Mouse (Mus musculus) myocyte (in vitro differentiated cells): ENCODE results near the gene Tff3. TPM values are rescaled to one million over a fixed set of nuclear protein-coding genes. Genes with fewer than 3 reads are reported as not detected.

Source experiments
- H3K27me3 ChIP-seq: one replicate; pipeline ENCODE4 v1.6.1; 2011; ENCODE audit not compliant: control insufficient read depth, insufficient read depth, insufficient read length
- H3K36me3 ChIP-seq: one replicate; pipeline ENCODE4 v1.6.1; 2011; ENCODE audit not compliant: control insufficient read depth, insufficient read depth
- H3K4me2 ChIP-seq: one replicate; pipeline ENCODE4 v1.6.1; 2011; ENCODE audit warnings: low read depth, control low read depth
- H3K4me3 ChIP-seq: one replicate; pipeline ENCODE4 v1.5.1; 2011; ENCODE audit warnings: mild to moderate bottlenecking, control low read depth, moderate library complexity
- H3K79me2 ChIP-seq: one replicate; pipeline ENCODE4 v1.6.1; 2011; ENCODE audit not compliant: control insufficient read depth, insufficient read depth
- H3ac ChIP-seq: one replicate; pipeline ENCODE4 v1.6.1; 2011; ENCODE audit not compliant: control insufficient read depth, insufficient read length
- CEBPB ChIP-seq: IDR thresholded peaks from 2 replicates; pipeline ENCODE4 v1.6.1; 2011; ENCODE audit warnings: mild to moderate bottlenecking, moderate library complexity; ENCODE audit not compliant: poor library complexity, insufficient read depth, severe bottlenecking
- E2F4 ChIP-seq: IDR thresholded peaks from one replicate; pipeline ENCODE4 v1.6.1; 2011; ENCODE audit warnings: mild to moderate bottlenecking, control low read depth, moderate library complexity; ENCODE audit not compliant: insufficient read depth
- MAX ChIP-seq: IDR thresholded peaks from one replicate; pipeline ENCODE4 v1.6.1; 2011; ENCODE audit warnings: low read depth, mild to moderate bottlenecking, control low read depth
- MYOD1 ChIP-seq, 3 experiments: IDR thresholded peaks; one replicate each; pipeline ENCODE4 v1.6.1; 2011; ENCODE audit warnings: control low read depth in 2 of 3, low read depth in 2 of 3, mild to moderate bottlenecking in 2 of 3, moderate library complexity in 1 of 3; ENCODE audit not compliant: insufficient read length in 2 of 3, control insufficient read depth in 1 of 3
- MYOG ChIP-seq, 3 experiments: IDR thresholded peaks; one replicate each; pipeline ENCODE4 v1.6.1; 2011; ENCODE audit warnings: control low read depth in 2 of 3, low read depth in 2 of 3, mild to moderate bottlenecking in 2 of 3; ENCODE audit not compliant: insufficient read length in 2 of 3, control insufficient read depth in 1 of 3, insufficient read depth in 1 of 3
- POLR2A ChIP-seq: IDR thresholded peaks from one replicate; pipeline ENCODE4 v1.6.1; 2011; ENCODE audit warnings: low read depth, mild to moderate bottlenecking, control low read depth, moderate library complexity; ENCODE audit not compliant: insufficient read length
- POLR2AphosphoS2 ChIP-seq: IDR thresholded peaks from one replicate; pipeline ENCODE4 v1.6.1; 2011; ENCODE audit warnings: low read depth, control low read depth; ENCODE audit not compliant: insufficient read length
- REST ChIP-seq: IDR thresholded peaks from one replicate; pipeline ENCODE4 v1.6.1; 2011; ENCODE audit warnings: mild to moderate bottlenecking, control low read depth, moderate library complexity; ENCODE audit not compliant: insufficient read depth, insufficient read length
- SRF ChIP-seq: IDR thresholded peaks from one replicate; pipeline ENCODE4 v1.6.1; 2011; ENCODE audit warnings: low read depth; ENCODE audit not compliant: control insufficient read depth, insufficient read length
- TCF12 ChIP-seq: IDR thresholded peaks from one replicate; pipeline ENCODE4 v1.6.1; 2011; ENCODE audit warnings: mild to moderate bottlenecking, control low read depth; ENCODE audit not compliant: poor library complexity, insufficient read depth, severe bottlenecking
- TCF3 ChIP-seq: IDR thresholded peaks from one replicate; pipeline ENCODE4 v1.6.1; 2011; ENCODE audit warnings: low read depth, control low read depth; ENCODE audit not compliant: insufficient read length
- USF1 ChIP-seq: IDR thresholded peaks from one replicate; pipeline ENCODE4 v1.6.1; 2011; ENCODE audit warnings: low read depth, mild to moderate bottlenecking, control low read depth, moderate library complexity
- polyA plus RNA-seq: library from polyadenylated mRNA; unstranded; fragments of >200 nt; fragmentation: generic; extraction: Trizol; gene quantifications from one replicate; pipeline ENCODE4 v1.2.1, GENCODE M21; 2012; ENCODE audit warnings: missing spikeins

Tff3 gene
- polyA plus RNA-seq, 1 experiment, result not detected

- Histone ChIP-seq H3K79me2 (no peaks in the 10 kb centered on the region), H3K36me3 (no peaks in the 10 kb centered on the region), H3K4me3 (no peak overlapping the region), H3K27me3 (no peaks in the 10 kb centered on the region), H3K4me2 (no peak overlapping the region), H3ac (no peak overlapping the region)
- TF ChIP-seq CEBPB (no peak), USF1 (no peak), MYOG (IDR thresholded peaks at IDR 0.05; ENCODE audit: control insufficient read depth in 1 of 3, insufficient read depth in 1 of 3, insufficient read length in 2 of 3, low read depth in 2 of 3) (no peak), POLR2A (no peak), MYOD1 (IDR thresholded peaks at IDR 0.05; ENCODE audit: control insufficient read depth in 1 of 3, insufficient read length in 2 of 3, low read depth in 2 of 3) (no peak), SRF (no peak), TCF3 (no peak), REST (no peak), E2F4 (no peak), MAX (no peak), POLR2AphosphoS2 (no peak), TCF12 (no peak)
These were observed 47.0 kb downstream of the Tff3 start for GRCm38 (mm10) chr17:31082296-31083078.

- Histone ChIP-seq H3K27me3 (no peaks in the 10 kb centered on the region), H3K79me2 (no peaks in the 10 kb centered on the region), H3K4me3 (no peak overlapping the region), H3ac (no peak overlapping the region), H3K36me3 (no peaks in the 10 kb centered on the region), H3K4me2 (no peak overlapping the region)
- TF ChIP-seq MYOD1 (IDR thresholded peaks at IDR 0.05; ENCODE audit: control insufficient read depth in 1 of 3, insufficient read length in 2 of 3, low read depth in 2 of 3), result no peak
- TF ChIP-seq E2F4, result no peak
- no peak for TF ChIP-seq MAX
- TF ChIP-seq TCF3, result no peak
- TF ChIP-seq USF1, result no peak
- no peak for TF ChIP-seq MYOG (IDR thresholded peaks at IDR 0.05; ENCODE audit: control insufficient read depth in 1 of 3, insufficient read depth in 1 of 3, insufficient read length in 2 of 3, low read depth in 2 of 3)
- no peak for TF ChIP-seq POLR2AphosphoS2
- no peak for TF ChIP-seq SRF
- no peak for TF ChIP-seq REST
- no peak for TF ChIP-seq POLR2A
- no peak for TF ChIP-seq TCF12
These were observed 50.2 kb downstream of the Tff3 start for GRCm38 (mm10) chr17:31079078-31079840.

GRCm38 (mm10) chr17:31078581-31078980 lies 50.9 kb downstream of the Tff3 start:
- Histone ChIP-seq H3K27me3 (no peaks in the 10 kb centered on the region), H3K4me3 (no peak overlapping the region), H3ac (no peak overlapping the region), H3K36me3 (no peaks in the 10 kb centered on the region), H3K4me2 (no peak overlapping the region), H3K79me2 (no peaks in the 10 kb centered on the region)
- no peak for TF ChIP-seq MAX
- no peak for TF ChIP-seq MYOG (IDR thresholded peaks at IDR 0.05; ENCODE audit: control insufficient read depth in 1 of 3, insufficient read depth in 1 of 3, insufficient read length in 2 of 3, low read depth in 2 of 3)
- TF ChIP-seq POLR2AphosphoS2, result no peak
- TF ChIP-seq USF1, result no peak
- TF ChIP-seq POLR2A, result no peak

- Histone ChIP-seq H3K36me3 (no peaks in the 10 kb centered on the region), H3K79me2 (no peaks in the 10 kb centered on the region), H3ac (no peak overlapping the region), H3K27me3 (no peaks in the 10 kb centered on the region), H3K4me2 (no peak overlapping the region), H3K4me3 (no peak overlapping the region)
- TF ChIP-seq TCF3 (no peak), REST (no peak), MYOG (IDR thresholded peaks at IDR 0.05; ENCODE audit: control insufficient read depth in 1 of 3, insufficient read depth in 1 of 3, insufficient read length in 2 of 3, low read depth in 2 of 3) (no peak), USF1 (no peak), POLR2AphosphoS2 (no peak), POLR2A (no peak), TCF12 (no peak), SRF (no peak), CEBPB (no peak), MAX (no peak), E2F4 (no peak), MYOD1 (IDR thresholded peaks at IDR 0.05; ENCODE audit: control insufficient read depth in 1 of 3, insufficient read length in 2 of 3, low read depth in 2 of 3) (no peak)
These were observed 51.9 kb downstream of the Tff3 start for GRCm38 (mm10) chr17:31077561-31077960.
